Mouse (Mus musculus): ENCODE results near the gene Gpr152. TPM values are rescaled to one million over a fixed set of nuclear protein-coding genes. Genes with fewer than 3 reads are reported as not detected.

Gene Gpr152
- total RNA-seq, 2 experiments from 2014 or later, result not detected

DNA sequence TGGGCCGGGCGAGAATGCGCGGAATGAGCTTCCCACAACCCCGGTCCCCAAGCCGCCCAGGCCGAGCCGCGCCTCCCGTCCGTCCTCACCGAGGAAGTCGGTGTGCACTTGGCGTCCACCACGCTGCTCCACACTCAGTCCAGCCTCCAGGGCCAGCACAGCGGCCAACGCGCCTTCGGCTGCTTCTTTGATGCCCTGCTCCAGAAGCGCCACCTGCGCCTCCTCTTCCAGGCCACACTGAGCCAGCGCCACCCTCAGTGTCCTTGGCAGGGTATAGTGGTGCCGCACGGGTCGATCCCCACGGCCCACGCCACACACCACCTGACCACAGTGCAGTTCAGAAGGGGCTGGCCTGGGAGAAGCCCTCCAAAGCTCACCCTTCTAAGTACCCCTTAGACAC, 30.2 kb downstream of the Gpr152 start:
- DNase-seq, result peak; percentile 64
- intact Hi-C loops (cut with DNase I), result no loop called here

DNA sequence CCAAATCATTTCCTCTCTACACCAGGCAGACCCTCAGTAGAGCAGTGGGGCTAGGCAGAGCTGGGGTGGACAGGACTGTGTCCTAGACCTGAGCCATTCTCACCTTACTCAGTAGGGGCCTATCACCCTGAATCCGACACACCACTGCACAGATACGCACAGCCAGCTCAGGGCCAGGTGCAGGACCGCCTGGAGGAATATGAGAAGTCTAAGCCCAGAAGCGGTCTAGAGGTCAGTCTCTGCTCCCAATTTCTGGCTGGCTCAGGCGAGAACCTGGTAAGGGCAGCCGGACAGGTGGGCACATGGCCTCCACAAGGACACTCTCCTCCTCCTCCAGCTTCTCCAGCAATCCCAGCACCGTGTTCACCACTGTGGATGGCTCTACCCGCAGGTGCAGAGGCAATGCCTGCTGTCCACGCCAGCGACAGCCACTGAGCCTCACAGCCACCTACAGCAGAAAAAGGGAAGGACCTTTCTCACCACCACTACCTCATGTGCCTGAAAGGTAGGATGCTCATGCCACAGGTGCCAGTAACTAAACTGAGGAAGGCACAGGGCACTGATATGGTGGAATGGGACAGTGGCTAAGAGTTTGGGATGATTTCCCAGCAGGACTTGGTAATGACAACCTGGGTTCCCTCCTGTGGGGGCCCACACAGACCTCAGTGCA, 31.3 kb downstream of the Gpr152 start:
- intact Hi-C loops (cut with DNase I), result no loop called here
- no peak for DNase-seq

DNA sequence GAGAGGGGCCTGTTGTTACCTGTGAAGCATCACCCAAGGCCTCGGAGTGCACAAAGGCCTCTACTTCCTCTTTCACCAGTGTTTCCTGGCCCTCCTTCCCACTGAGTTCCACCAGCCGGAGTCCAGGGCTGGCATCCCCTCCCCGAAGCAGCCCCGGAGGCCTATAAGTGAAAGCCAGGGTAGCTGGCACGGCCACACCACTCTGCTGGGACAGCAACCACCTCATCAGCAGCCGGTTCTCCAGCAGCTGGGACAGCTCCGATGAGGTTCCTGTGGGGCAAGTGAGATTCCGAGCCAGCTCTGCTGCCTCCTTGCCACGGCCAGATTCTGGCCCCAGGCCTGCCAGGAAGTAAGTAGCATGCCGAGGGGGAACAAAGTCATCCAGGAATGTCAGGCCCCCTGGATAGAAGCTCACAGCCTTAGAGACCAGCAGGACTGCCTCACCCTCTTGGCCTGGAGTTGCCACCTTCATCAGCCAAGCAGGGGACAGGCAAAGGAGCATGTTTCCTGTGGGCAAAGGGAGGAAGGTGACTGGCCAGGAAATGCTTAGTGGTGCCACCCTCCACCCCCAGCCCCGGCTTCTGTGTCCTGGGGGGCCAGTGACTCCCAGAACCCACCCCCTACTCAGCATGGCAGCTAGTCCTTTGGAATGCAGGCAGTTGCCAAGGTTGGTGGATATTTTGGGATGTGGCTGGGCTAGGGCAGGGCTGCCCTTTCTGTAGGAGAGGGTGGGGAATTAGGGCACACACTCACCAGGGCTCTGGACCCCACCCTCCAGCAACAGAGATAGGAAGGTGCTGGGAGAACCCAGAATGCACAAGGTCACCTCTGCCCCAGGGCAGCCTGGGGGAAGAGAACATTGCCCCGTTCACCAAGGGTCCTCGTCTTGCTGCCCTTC, 32.1 kb downstream of the Gpr152 start:
- intact Hi-C loops (cut with DNase I), result no loop called here
- DNase-seq, result peak; percentile 46

DNA sequence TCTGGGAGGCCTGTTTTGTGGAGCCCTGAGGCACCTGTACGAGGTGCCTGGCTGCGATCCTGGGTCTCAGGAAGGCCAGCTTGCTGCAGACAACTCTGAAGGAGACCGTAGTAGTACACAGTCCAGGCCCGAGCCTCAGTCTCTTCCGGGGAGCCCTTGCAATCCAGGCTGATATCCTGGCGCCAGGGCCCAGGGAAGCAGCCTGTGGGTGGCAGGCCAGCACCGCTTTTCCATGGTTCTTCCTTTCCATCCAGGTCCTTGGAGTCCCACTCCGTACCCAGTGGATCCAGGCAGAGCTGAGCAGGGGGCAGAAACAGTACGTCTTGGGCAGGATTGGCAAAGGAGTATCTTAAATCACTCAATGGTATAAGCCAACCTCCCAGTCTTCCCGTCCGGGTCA, 33.3 kb downstream of the Gpr152 start:
- no peak for DNase-seq
- intact Hi-C loops (cut with DNase I), result no loop called here

DNA sequence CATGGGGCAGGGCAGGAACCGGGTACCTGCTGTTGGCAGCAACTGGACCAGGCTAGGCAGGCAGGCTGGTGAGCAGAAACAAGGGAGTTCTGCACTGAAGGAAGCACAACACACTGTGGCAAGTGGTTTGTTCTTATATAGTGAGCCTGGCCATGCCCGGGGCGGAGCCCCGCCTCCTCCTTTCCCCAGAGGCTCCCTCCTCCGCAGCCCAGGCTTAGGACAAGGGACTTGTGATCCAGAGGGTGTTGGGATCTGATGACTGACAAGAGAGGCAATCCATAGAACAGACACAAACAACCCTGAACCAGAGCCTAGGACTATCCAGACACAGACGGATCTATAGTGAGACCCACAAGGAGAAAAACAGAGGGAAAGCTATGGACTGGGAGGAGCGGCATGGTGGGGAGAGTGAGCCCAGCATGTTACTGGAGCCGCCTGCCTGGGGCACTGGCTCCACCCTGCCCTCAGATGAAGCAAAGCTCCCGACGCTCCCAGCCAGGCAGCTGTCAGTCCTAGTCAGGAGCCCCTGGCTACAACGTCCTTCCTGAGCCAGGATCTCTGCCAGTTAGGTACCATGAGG, 35.9 kb downstream of the Gpr152 start, which contains the start of gene Carns1:
TSS of gene Carns1 (minus strand) at position 112 of the 580 bp plus-strand sequence.
- intact Hi-C loops (cut with DNase I), result no loop called here
- no peak for DNase-seq

DNA sequence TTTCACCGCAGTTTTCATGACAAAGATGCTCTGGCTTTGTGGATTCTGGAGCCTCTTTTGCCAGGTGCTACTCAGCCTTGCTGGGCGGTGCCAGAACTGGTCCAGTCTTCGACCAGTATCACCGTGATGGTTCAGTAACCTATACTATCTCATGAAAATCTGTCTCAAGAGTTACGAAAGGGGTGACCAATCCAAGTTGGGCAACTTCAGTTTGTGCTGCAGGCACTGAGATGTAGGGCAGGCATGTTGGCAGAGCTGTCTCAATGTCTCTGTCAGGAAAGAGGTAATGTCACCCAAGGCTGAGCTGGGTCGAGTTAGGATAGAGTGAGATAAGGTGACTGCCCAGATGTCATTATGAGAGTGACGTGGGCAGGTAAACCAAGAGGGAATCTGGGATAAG, 40.8 kb downstream of the Gpr152 start:
- intact Hi-C loops (cut with DNase I), result no loop called here
- no peak for DNase-seq

DNA sequence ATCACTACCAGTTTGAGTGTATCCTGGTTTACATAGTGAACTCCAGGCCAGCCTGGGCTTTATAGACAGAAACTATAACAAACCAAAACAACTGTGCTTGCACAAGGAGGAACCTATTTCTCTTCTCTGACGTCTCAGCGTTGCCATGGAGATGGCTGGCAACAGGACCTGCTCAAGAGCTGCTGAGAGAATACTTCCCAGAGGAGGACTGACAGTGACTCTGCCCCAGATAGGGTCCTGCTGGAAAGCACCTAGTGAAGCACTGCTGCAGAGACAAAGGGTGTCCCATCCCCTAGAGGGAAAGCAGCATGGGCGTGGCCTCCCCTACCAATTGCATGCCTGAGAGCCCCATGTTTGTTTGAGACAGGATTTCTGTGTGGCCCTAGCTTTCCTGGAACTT, 42.3 kb downstream of the Gpr152 start:
- intact Hi-C loops (cut with DNase I), result no loop called here

DNA sequence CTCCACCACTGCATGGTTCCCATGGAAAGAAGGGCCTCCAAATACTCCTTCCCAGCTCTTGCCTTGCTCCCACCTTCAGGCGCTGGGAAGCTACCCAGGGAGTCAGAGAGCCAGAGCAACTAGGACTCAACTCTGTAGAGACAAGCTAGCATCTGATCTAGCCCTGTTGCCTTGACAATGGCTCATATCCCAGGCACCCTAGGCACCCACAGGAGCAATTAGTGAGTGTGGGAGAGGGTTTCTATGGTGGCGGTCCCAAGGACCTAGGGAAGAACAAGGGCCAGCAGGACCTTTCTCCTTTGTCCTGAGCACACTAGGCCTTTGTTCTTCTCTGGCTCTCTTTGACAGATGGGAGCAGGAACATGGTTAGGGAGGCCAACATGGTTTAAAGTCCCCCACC, 44.1 kb downstream of the Gpr152 start:
- DNase-seq, result no peak
- intact Hi-C loops (cut with DNase I), result no loop called here

More for the DNA sequence above, 42.3 kb downstream of the Gpr152 start:
- DNase-seq, result no peak

DNA sequence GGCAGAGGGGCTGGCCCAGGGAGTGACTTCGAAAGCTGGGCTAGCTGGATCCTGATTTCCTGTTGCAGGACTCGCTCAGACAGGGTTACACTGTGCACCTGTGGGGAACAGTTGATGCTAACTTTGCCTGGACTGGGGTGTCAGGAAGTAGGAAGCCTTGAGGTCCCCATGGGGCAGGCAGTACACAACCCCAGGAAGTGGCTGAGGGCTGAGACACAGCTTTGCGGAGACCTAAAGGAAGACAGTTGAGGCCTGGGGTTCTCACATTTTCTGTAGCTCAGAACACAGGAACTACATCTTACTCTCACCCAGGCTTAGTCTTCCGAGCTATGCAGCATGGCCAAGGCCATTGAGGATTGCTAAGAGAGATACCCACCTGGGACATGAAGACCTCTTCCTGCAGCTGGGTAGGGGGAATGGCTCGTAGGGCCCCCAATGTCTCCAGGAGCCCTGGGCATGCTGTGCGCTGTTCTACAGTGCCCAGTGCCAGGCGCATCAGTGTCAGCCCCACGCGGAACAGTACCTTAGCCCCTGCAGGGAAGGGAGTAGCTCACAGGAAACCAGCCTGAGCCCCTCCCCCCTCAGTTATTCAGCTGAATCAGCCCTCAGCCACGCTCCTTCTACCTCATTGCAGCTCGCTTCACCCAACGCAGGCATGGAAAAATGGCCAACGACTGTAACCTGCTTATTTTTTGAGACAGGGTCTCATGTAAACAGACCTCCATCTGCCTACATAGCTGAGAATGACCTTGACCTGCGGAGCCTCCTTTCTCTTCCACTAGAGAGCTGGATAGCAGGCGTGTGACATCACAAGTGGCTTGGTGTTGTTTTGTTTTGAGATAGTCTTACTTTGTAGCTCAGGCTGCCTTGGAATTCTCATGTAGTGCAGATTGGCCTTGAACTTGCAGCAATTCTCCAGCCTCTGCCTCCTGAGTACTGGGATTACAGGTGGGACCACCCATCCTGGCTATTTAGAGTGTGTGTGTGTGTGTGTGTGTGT, 45.7 kb downstream of the Gpr152 start:
- intact Hi-C loops (cut with DNase I), result no loop called here
- no peak for DNase-seq

DNA sequence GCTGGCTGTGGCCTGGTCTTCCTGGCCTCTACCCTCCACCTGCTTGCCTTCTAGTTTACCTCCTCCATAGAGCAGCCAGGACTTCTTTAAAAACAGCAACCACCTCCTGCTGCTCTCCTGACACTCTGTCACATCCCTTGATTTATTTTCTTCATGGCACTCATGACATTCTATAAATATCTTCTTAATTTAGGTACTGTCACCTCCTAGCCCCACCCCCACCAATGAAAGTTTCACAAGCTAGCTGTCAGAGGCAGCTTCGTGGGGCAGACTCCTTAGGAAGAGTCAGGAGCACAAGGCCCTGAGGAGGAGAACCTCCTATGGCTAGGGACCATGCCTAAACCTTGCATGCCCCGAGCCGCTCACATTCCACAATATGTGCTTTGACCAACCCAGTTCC, 47.7 kb downstream of the Gpr152 start:
- DNase-seq, result no peak
- intact Hi-C loops (cut with DNase I), result no loop called here

DNA sequence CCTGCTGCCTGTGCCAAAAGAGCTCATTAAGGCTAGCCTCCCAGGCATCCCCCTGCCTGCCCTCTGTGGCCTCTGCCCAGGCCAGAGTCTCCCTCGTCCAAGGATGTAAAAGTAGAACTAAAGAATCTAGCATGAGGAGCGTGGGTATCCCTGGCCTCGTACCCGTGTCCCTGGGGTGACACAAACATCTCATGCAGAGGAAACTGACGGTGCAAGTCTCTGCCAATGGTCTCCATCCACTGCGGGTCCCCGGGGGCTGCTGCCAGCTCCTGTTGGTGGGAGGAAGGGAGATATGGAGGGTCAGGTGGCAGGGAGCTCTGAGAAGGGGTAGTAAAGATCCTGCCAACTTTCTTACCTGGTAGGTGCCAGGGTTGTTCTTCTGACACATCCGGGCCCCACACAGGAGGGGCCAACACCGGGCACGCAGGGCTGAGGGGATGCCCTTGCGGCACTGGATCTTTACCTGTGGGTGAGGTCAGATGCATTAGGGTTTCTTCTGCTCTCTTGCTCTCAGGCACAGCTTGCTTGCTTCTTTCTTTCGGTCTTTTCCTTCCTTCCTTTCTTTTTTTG, 49.5 kb downstream of the Gpr152 start:
- DNase-seq, result no peak
- intact Hi-C loops (cut with DNase I), result no loop called here

DNA sequence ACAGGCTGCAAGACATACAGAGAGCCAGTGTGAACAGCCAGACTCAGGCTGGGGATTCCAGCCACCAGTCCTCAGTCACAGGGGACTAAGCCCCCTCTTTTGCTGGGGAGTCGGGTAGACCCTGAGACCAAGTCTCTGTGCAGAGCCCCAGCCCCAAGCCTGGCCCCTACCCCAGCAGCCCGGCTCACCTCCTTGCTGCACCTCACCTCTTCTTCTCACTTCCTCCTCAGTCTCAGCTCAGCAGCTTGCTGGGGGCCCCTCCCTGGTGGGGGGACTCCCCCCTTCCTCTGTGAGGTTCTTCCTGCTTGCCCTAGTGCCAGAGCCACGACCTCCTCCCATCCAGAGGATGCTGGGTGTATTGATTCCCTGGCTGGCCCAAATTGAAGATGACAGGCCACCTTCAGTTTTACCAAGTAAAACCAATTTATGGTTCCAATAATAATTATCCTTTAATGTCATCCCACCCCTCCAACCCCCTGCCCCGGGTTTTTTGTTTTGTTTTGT, 51.3 kb downstream of the Gpr152 start, which contains the start of gene Tbc1d10c:
TSS of gene Tbc1d10c (minus strand) at position 454 of the 504 bp plus-strand sequence.
- intact Hi-C loops (cut with DNase I), result no loop called here
- DNase-seq, result no peak

DNA sequence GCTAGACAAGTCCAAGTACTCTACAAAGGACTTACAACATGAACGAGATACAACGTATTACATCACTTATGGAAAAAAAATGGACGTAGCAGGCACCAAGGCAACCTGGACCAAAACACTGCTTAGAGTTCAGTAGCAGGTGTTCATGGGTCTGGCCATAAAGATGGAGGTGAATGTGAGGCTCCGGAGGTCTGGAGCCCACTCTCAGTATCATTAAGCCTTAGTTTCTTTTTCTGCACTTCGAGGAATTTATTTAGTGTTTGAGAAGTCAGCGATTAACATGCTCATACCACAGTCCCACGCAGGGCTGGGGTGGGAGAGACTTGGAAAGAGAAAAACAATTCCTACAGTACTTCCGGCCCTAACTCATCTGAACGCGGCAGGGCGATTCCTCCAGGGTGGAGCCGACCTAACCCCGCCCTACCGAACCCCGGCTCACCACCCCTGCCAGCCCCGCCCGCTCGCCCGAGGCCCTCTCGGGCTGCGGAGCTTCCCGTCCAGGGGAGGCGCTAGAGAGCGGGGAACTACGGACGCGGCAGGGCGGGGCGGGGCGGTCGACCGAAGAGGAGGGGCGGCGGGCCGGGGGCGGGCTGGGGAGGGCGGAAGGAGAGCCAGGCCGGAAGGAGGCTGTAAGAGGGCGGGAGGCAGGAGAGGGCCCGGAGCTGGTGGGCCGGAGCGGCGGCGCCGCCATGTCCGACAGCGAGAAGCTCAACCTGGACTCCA, 52.1 kb downstream of the Gpr152 start, which contains the start of gene Ppp1ca:
TSS of gene Ppp1ca (plus strand) at position 538 of the 723 bp plus-strand sequence.
- intact Hi-C loops (cut with DNase I), result no loop called here
- DNase-seq, result peak; percentile 97

DNA sequence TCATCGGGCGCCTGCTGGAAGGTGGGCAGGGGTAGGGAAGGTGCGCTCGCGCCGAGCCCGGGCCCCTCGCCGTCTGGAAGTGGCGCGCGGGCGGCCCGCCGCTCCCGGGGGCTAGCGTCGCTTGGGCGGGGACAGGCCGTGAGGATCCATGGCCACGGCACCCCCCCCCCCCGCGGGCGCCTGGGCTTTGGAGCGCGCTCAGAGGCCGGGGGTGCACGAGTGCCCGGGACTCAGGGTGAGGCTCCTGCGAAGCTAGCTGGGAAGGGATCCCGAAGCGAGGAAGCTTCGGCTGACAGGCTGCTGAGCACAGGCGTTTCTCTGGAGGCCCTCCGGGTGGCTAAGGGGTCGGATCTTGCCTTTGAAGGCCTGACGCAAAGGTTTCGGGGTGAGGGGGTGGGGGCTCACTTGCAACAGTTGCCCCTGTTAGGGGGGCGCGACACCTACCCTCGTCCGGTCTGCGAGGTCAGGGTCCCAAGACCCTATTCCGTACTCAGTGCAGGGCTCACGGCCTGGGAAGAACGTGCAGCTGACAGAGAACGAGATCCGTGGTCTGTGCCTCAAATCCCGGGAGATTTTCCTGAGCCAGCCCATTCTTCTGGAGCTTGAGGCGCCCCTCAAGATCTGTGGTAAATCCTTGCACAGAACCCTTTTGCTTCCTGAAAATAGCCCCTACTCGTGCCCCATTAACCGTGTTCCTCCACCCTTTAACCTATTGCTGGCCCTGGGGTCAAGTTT, 52.8 kb downstream of the Gpr152 start:
- intact Hi-C loops (cut with DNase I), result no loop called here
- DNase-seq, result no peak

DNA sequence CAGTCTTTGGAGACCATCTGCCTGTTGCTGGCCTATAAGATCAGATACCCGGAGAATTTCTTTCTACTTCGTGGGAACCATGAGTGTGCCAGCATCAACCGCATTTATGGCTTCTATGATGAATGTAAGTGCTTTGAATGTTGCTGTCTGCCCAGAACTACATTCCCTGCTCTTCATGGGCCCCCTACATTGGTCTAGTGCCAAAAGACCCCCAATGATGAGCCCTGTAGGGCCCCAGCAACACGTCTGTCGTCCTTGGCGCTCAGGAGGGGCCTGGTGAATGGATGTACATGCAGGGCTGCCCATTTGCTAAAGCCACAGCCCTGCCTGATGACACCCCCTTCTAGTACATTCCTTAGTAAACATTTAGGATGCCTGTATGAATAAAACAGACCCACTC, 53.5 kb downstream of the Gpr152 start:
- intact Hi-C loops (cut with DNase I), result no loop called here
- DNase-seq, result no peak

DNA sequence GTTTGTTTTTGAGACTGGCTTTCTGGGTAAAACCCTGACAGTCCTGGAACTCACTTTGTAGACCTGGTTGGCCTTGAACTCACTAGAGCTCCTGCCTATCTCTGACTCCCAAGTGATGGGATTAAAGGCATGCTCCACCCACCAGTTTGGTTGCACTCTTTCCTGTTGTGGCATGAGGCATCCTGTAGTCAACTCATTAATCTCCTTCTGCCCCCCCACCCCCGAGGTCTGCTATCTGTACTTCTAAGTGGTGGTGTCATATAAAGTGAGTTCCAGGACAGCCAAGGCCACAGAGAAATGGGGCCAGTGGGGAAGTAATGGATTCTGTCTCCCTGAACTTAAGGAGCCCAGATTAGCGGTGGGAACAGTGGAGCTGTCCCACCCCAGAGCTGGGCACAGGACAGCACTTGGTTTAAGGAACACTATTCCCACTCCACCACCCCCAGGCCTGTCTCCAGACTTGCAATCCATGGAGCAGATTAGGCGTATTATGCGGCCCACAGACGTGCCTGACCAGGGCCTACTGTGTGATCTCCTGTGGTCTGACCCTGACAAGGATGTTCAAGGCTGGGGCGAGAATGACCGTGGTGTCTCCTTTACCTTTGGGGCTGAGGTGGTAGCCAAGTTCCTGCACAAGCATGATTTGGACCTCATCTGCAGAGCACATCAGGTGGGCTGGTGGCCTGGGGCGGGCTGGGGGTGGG, 54.6 kb downstream of the Gpr152 start:
- intact Hi-C loops (cut with DNase I), result no loop called here

DNA sequence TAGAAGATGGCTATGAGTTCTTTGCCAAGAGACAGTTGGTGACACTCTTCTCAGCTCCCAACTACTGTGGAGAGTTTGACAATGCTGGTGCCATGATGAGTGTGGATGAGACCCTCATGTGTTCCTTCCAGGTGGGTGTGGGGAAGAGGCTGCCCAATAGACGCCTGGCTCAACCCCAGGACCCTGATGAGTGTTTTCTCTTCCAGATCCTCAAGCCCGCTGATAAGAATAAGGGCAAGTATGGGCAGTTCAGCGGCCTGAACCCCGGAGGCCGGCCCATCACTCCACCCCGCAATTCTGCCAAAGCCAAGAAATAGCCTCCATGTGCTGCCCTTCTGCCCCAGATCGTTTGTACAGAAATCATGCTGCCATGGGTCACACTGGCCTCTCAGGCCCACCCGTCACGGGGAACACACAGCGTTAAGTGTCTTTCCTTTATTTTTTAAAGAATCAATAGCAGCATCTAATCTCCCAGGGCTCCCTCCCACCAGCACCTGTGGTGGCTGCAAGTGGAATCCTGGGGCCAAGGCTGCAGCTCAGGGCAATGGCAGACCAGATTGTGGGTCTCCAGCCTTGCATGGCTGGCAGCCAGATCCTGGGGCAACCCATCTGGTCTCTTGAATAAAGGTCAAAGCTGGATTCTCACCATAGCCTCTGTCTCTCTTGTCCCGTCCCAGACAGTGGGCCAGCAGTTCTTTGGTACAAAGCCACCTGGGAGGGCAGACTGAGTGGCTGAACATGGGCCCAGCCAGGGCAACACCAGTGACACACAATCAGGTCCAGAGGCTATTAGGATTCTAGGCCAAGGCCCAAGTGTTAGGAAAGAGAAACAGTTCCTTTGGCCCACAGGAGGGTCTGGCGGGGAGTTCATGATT, 55.4 kb downstream of the Gpr152 start:
- DNase-seq, result peak; percentile 95
- intact Hi-C loops (cut with DNase I), result no loop called here

More for the DNA sequence above, 54.6 kb downstream of the Gpr152 start:
- DNase-seq, result no peak

Data from left cerebral cortex, postnatal 4 days (tissue).